Mouse (Mus musculus) embryonic facial prominence, embryonic 15.5 days (tissue): Measurements from ENCODE around the gene Cyb561d2. TPM values are rescaled to one million over a fixed set of nuclear protein-coding genes. Genes with fewer than 3 reads are reported as not detected.

ENCODE experiments used
- ATAC-seq: fragments of 200-750 bp; cut with Nextera tagmentation; 2 replicates; pipeline ENCODE4 v1.8.0; 2017; ENCODE audit warnings: low read depth, moderate TSS enrichment; ENCODE audit not compliant: insufficient number of reproducible peaks, low FRiP score, low TSS enrichment
- H3K27ac ChIP-seq: fragments of 300-500 bp; sonication (generic); replicated peaks from 2 replicates; pipeline ENCODE4 v1.5.1; 2015; ENCODE audit warnings: mild to moderate bottlenecking, inconsistent platforms
- H3K27me3 ChIP-seq: fragments of 300-500 bp; sonication (generic); 2 replicates; pipeline ENCODE4 v1.6.1; 2015; ENCODE audit warnings: inconsistent platforms
- H3K36me3 ChIP-seq: fragments of 300-500 bp; sonication (generic); 2 replicates; pipeline ENCODE4 v1.6.1; 2015; ENCODE audit warnings: mild to moderate bottlenecking, inconsistent platforms
- H3K4me1 ChIP-seq: fragments of 300-500 bp; sonication (generic); 2 replicates; pipeline ENCODE4 v1.6.1; 2015; ENCODE audit warnings: inconsistent platforms
- H3K4me2 ChIP-seq: fragments of 300-500 bp; sonication (generic); replicated peaks from 2 replicates; pipeline ENCODE4 v1.6.1; 2015; ENCODE audit warnings: mild to moderate bottlenecking, inconsistent platforms
- H3K4me3 ChIP-seq: fragments of 300-500 bp; sonication (generic); replicated peaks from 2 replicates; pipeline ENCODE4 v1.5.1; 2015; ENCODE audit warnings: mild to moderate bottlenecking, inconsistent platforms
- H3K9ac ChIP-seq: fragments of 300-500 bp; sonication (generic); 2 replicates; pipeline ENCODE4 v1.6.1; 2015; ENCODE audit warnings: inconsistent platforms
- H3K9me3 ChIP-seq: fragments of 300-500 bp; sonication (generic); replicated peaks from 2 replicates; pipeline ENCODE4 v1.6.1; 2016; ENCODE audit warnings: inconsistent platforms
- WGBS: fragments of 180-500 bp; shearing (Covaris S2); methylation state at CpG from one replicate; pipeline ENCODE4 v1.1.7; 2015; 5-methylcytosine and 5-hydroxymethylcytosine counted together
- polyA plus RNA-seq: library from polyadenylated mRNA; unstranded; fragments of >200 nt; fragmentation: Nextera tagmentation; extraction: Ambion mirVana; gene quantifications from 2 replicates; pipeline ENCODE4 v1.2.1, GENCODE M21; 2015

The Cyb561d2 gene
- polyA plus RNA-seq, 1 experiment from 2014 or later: 26.4 TPM

DNA sequence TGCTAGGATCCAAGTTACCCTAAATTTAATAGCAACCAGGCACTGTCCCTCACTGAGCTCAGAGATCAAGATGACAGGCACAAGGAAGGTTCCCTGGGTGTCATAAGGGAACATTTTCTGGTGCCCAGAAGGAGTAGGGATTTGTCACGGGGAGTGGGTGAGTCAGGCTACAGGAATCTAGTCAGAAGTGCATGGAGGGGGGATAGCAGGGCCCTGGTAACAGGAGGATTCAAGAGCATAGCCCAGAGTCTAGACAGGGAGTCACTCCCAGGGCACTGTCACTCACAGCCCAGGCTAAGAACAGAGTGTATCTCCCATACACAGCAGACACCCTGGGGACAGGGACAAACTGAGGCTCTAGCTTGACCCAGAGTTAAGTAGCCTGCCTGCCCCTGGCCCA, 48.5 kb downstream of the Cyb561d2 start:
- Histone ChIP-seq H3K27ac (no peak overlapping the region), H3K4me2 (no peak overlapping the region), H3K9me3 (no peaks in the 10 kb centered on the region), H3K9ac (no peak overlapping the region), H3K4me1 (peaks cover 10% of the 10 kb centered on the region; the same call in 1 of the 2 replicates), H3K27me3 (no peaks in the 10 kb centered on the region), H3K4me3 (no peak overlapping the region), H3K36me3 (no peaks in the 10 kb centered on the region)
- ATAC-seq: peak; percentile 26; the same call in 1 of the 2 replicates
- 4% methylated on average over 1 of the region's 1 CpGs for WGBS

DNA sequence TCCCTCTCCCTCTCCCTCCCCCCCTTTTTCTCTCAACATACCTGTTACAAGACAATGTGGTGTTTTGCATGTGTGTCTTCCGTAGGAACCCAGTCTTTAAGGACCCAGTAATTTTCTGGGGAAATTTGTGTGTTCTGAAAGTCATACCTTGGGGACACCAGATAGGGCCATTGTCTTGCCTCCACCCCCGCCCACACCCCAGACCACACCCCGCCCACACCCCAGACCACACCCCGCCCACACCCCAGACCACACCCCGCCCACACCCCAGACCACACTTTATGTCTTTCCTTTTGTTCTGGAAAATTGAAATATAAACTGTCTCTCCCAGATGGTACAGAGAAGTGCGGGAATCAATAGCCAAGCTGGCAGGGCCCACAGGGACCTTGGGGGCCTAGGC, 51.4 kb downstream of the Cyb561d2 start:
- Histone ChIP-seq H3K27me3 (no peaks in the 10 kb centered on the region), H3K4me2 (no peak overlapping the region), H3K4me1 (peaks cover 10% of the 10 kb centered on the region; the same call in 1 of the 2 replicates), H3K36me3 (no peaks in the 10 kb centered on the region), H3K9ac (no peak overlapping the region), H3K27ac (no peak overlapping the region), H3K4me3 (no peak overlapping the region), H3K9me3 (no peaks in the 10 kb centered on the region)
- WGBS: 71% methylated on average over 6 of the region's 6 CpGs
- ATAC-seq: no peak

DNA sequence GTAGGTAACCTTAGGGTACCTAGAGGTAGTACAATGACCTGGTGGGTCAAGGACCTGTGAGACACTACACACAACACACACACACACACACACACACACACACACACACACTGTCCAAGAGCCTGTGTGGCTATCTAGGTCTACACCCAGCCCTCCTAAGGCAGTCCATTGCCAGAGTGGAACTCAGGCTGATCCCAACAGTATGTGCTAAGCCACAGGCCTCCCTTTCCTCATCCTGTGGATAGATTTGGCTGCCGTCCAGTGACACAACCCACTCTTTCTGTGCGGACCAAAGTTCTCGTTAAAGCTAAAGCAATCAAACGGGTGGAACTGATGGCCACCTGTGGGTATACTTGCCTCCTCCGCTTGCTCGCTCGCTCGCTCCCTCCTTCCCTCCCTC, 51.8 kb downstream of the Cyb561d2 start:
- peaks cover 10% of the 10 kb centered on the region; the same call in 1 of the 2 replicates for H3K4me1 ChIP-seq
- no peak overlapping the region for H3K27ac ChIP-seq
- H3K27me3 ChIP-seq: no peaks in the 10 kb centered on the region
- H3K4me2 ChIP-seq: no peak overlapping the region
- no peaks in the 10 kb centered on the region for H3K9me3 ChIP-seq
- 46% methylated on average over 8 of the region's 8 CpGs for WGBS
- no peak overlapping the region for H3K4me3 ChIP-seq
- no peak overlapping the region for H3K9ac ChIP-seq
- 0 out of 2 replicates have a peak, but pooled peaks have one; percentile 44 for ATAC-seq
- no peaks in the 10 kb centered on the region for H3K36me3 ChIP-seq

Other genes with a start within 250 kb of the Cyb561d2 start
- gene Cish, start 246.2 kb downstream of the Cyb561d2 start, polyA plus RNA-seq: 14.4 and 18.9 TPM in 2 replicates
- 11.7 and 12.3 TPM in 2 replicates for gene Hemk1, start 203.8 kb downstream of the Cyb561d2 start, polyA plus RNA-seq
- 0.91 and 0.97 TPM in 2 replicates for gene 6430571L13Rik, start 201.6 kb downstream of the Cyb561d2 start, polyA plus RNA-seq
- 0.96 and 1.3 TPM in 2 replicates for gene Cacna2d2, start 142.6 kb downstream of the Cyb561d2 start, polyA plus RNA-seq
- 51.6 and 53.3 TPM in 2 replicates for gene Tmem115, start 8.2 kb downstream of the Cyb561d2 start, polyA plus RNA-seq
- gene Nprl2, start within 50 bp of the Cyb561d2 start, polyA plus RNA-seq: 41.9 and 48.0 TPM in 2 replicates
- gene Zmynd10, start 5.1 kb upstream of the Cyb561d2 start, polyA plus RNA-seq: 10.7 and 25.9 TPM in 2 replicates
- gene Rassf1, start 9.4 kb upstream of the Cyb561d2 start, polyA plus RNA-seq: 82.0 and 87.7 TPM in 2 replicates
- gene Tusc2, start 21.1 kb upstream of the Cyb561d2 start, polyA plus RNA-seq: 42.9 and 43.6 TPM in 2 replicates
- 97.5 and 98.4 TPM in 2 replicates for gene Hyal2, start 25.8 kb upstream of the Cyb561d2 start, polyA plus RNA-seq
- 14.5 and 15.7 TPM in 2 replicates for gene Hyal1, start 34.7 kb upstream of the Cyb561d2 start, polyA plus RNA-seq
- gene Naa80, start 36.7 kb upstream of the Cyb561d2 start, polyA plus RNA-seq: 21.5 and 22.8 TPM in 2 replicates
- gene Hyal3, start 38.6 kb upstream of the Cyb561d2 start, polyA plus RNA-seq: 2.0 TPM in 2 replicates
- 46.8 and 47.1 TPM in 2 replicates for gene Ifrd2, start 45.4 kb upstream of the Cyb561d2 start, polyA plus RNA-seq
- 21.2 and 22.7 TPM in 2 replicates for gene Sema3b, start 67.0 kb upstream of the Cyb561d2 start, polyA plus RNA-seq
- gene Gnai2, start 93.2 kb upstream of the Cyb561d2 start, polyA plus RNA-seq: 458 and 459 TPM in 2 replicates
- gene Slc38a3, start 127.3 kb upstream of the Cyb561d2 start, polyA plus RNA-seq: 3.7 and 4.2 TPM in 2 replicates
- gene Gnat1, start 137.5 kb upstream of the Cyb561d2 start, polyA plus RNA-seq: 1.9 and 3.4 TPM in 2 replicates
- 40.6 and 44.6 TPM in 2 replicates for gene Sema3f, start 168.3 kb upstream of the Cyb561d2 start, polyA plus RNA-seq
- gene Rbm5, start 228.8 kb upstream of the Cyb561d2 start, polyA plus RNA-seq: 198 and 218 TPM in 2 replicates